Mouse (Mus musculus) CH12.LX (cell line): ENCODE results near the gene Ttc7. TPM values are rescaled to one million over a fixed set of nuclear protein-coding genes. Genes with fewer than 3 reads are reported as not detected.

Source experiments
- DNase-seq: peaks from one replicate; pipeline ENCODE4 v3.0.0-alpha.2; 2013; ENCODE audit errors: extremely low read depth
- H3K27ac ChIP-seq: 2 replicates; pipeline ENCODE4 v1.5.1; 2012; ENCODE audit warnings: low read depth, mild to moderate bottlenecking, control low read depth, moderate library complexity; ENCODE audit not compliant: insufficient read depth
- H3K27me3 ChIP-seq: replicated peaks from 2 replicates; pipeline ENCODE3; 2012; ENCODE audit warnings: inconsistent platforms
- H3K36me3 ChIP-seq, 2 experiments: replicated peaks in 1 of 2; 2 replicates each; pipeline versions ENCODE3 to v1.6.1; 2012; ENCODE audit warnings: inconsistent platforms in 1 of 2, low read length in 1 of 2, mild to moderate bottlenecking in 1 of 2, mixed read lengths in 1 of 2, moderate library complexity in 1 of 2; ENCODE audit not compliant: control insufficient read depth in 1 of 2, insufficient read depth in 1 of 2
- H3K4me1 ChIP-seq, 2 experiments: 2 replicates each; pipeline ENCODE4 v1.6.1; 2012; ENCODE audit warnings: inconsistent platforms in 1 of 2, moderate library complexity in 1 of 2; ENCODE audit not compliant: insufficient read depth in 2 of 2, control insufficient read depth in 1 of 2
- H3K4me2 ChIP-seq: 2 replicates; pipeline ENCODE4 v1.6.1; 2012; ENCODE audit warnings: low read depth, mild to moderate bottlenecking, control low read depth; ENCODE audit not compliant: poor library complexity, insufficient read depth, severe bottlenecking
- H3K4me3 ChIP-seq, 3 experiments: fragments of 150-350 bp in 1 of 3; sonication (generic) in 1 of 3; replicated peaks in 1 of 3; 2 replicates each; pipeline versions ENCODE3 to v1.5.1; 2011 to 2012; ENCODE audit warnings: low read depth in 2 of 3, low read length in 2 of 3, mild to moderate bottlenecking in 2 of 3, moderate library complexity in 2 of 3, control low read depth in 1 of 3, improper control_type of control experiment in 1 of 3, inconsistent platforms in 1 of 3, mixed read lengths in 1 of 3; ENCODE audit not compliant: poor library complexity in 1 of 3
- H3K79me2 ChIP-seq: replicated peaks from 2 replicates; pipeline ENCODE4 v1.6.1; 2012; ENCODE audit warnings: mild to moderate bottlenecking, moderate library complexity; ENCODE audit not compliant: control insufficient read depth, poor library complexity, insufficient read depth, severe bottlenecking; ENCODE audit errors: extremely low read depth
- H3K9ac ChIP-seq: 2 replicates; pipeline ENCODE4 v1.6.1; 2012; ENCODE audit warnings: low read depth, mild to moderate bottlenecking, control low read depth, moderate library complexity; ENCODE audit not compliant: insufficient read depth
- H3K9me3 ChIP-seq: replicated peaks from 2 replicates; pipeline ENCODE3; 2012; ENCODE audit warnings: low read length, inconsistent platforms, mixed read lengths
- CHD1 ChIP-seq: IDR thresholded peaks from 2 replicates; pipeline ENCODE4 v1.6.1; 2012; ENCODE audit warnings: low read depth, low read length, improper control_type of control experiment, inconsistent platforms
- E2F4 ChIP-seq: IDR thresholded peaks from 2 replicates; pipeline ENCODE4 v1.6.1; 2011; ENCODE audit warnings: low read depth, low read length, improper control_type of control experiment; ENCODE audit not compliant: insufficient replicate concordance
- ELF1 ChIP-seq: IDR thresholded peaks from 2 replicates; pipeline ENCODE4 v1.6.1; 2014; ENCODE audit warnings: low read depth, mild to moderate bottlenecking, inconsistent platforms, low read length, improper control_type of control experiment
- EP300 ChIP-seq: IDR thresholded peaks from 2 replicates; pipeline ENCODE4 v1.6.1; 2011; ENCODE audit warnings: low read length, improper control_type of control experiment
- ETS1 ChIP-seq: conservative IDR thresholded peaks from 2 replicates; pipeline ENCODE4 v1.6.1; 2012; ENCODE audit warnings: low read depth, mild to moderate bottlenecking, inconsistent platforms, low read length, improper control_type of control experiment, moderate library complexity
- GABPA ChIP-seq: IDR thresholded peaks from 2 replicates; pipeline ENCODE4 v1.6.1; 2012; ENCODE audit warnings: low read depth, low read length, improper control_type of control experiment, inconsistent platforms; ENCODE audit not compliant: insufficient replicate concordance
- HCFC1 ChIP-seq: IDR thresholded peaks from 2 replicates; pipeline ENCODE4 v1.6.1; 2012; ENCODE audit warnings: low read depth, mild to moderate bottlenecking, inconsistent platforms, low read length, improper control_type of control experiment
- IRF4 ChIP-seq: IDR thresholded peaks from 2 replicates; pipeline ENCODE4 v1.6.1; 2014; ENCODE audit warnings: low read depth, mild to moderate bottlenecking, inconsistent platforms, low read length, improper control_type of control experiment
- MAX ChIP-seq: IDR thresholded peaks from 2 replicates; pipeline ENCODE4 v1.6.1; 2011; ENCODE audit warnings: low read length, improper control_type of control experiment
- MEF2A ChIP-seq: IDR thresholded peaks from 2 replicates; pipeline ENCODE4 v1.6.1; 2014; ENCODE audit warnings: low read depth, mild to moderate bottlenecking, inconsistent platforms, low read length, improper control_type of control experiment, borderline replicate concordance
- MYC ChIP-seq: IDR thresholded peaks from 2 replicates; pipeline ENCODE4 v1.6.1; 2011; ENCODE audit warnings: low read depth, mild to moderate bottlenecking, improper control_type of control experiment, low read length
- NELFE ChIP-seq: IDR thresholded peaks from 2 replicates; pipeline ENCODE4 v1.6.1; 2011; ENCODE audit warnings: low read depth, low read length, improper control_type of control experiment
- NRF1 ChIP-seq: IDR thresholded peaks from 2 replicates; pipeline ENCODE4 v1.6.1; 2014; ENCODE audit warnings: low read depth, mild to moderate bottlenecking, inconsistent platforms, low read length, improper control_type of control experiment, moderate library complexity
- PAX5 ChIP-seq: IDR thresholded peaks from 2 replicates; pipeline ENCODE4 v1.6.1; 2012; ENCODE audit warnings: low read length, inconsistent platforms, mixed read lengths
- POLR2A ChIP-seq: IDR thresholded peaks from 2 replicates; pipeline ENCODE4 v1.6.1; 2011; ENCODE audit warnings: low read depth, mild to moderate bottlenecking, improper control_type of control experiment, low read length
- RCOR1 ChIP-seq: conservative IDR thresholded peaks from 2 replicates; pipeline ENCODE4 v1.6.1; 2012; ENCODE audit warnings: low read depth, mild to moderate bottlenecking, inconsistent platforms, low read length, improper control_type of control experiment
- SIN3A ChIP-seq: IDR thresholded peaks from 2 replicates; pipeline ENCODE4 v1.6.1; 2012; ENCODE audit warnings: low read length, improper control_type of control experiment, inconsistent platforms
- TBP ChIP-seq: conservative IDR thresholded peaks from 2 replicates; pipeline ENCODE4 v1.6.1; 2011; ENCODE audit warnings: low read depth, low read length, improper control_type of control experiment
- TCF12 ChIP-seq: IDR thresholded peaks from 2 replicates; pipeline ENCODE4 v1.6.1; 2014; ENCODE audit warnings: low read depth, mild to moderate bottlenecking, inconsistent platforms, low read length, improper control_type of control experiment
- USF1 ChIP-seq: IDR thresholded peaks from 2 replicates; pipeline ENCODE4 v1.6.1; 2014; ENCODE audit warnings: low read depth, mild to moderate bottlenecking, inconsistent platforms, low read length, improper control_type of control experiment
- ZC3H11A ChIP-seq: IDR thresholded peaks from 2 replicates; pipeline ENCODE4 v1.6.1; 2012; ENCODE audit warnings: low read depth, mild to moderate bottlenecking, inconsistent platforms, low read length, improper control_type of control experiment
- ZMIZ1 ChIP-seq: IDR thresholded peaks from 2 replicates; pipeline ENCODE4 v1.6.1; 2012; ENCODE audit warnings: low read depth, mild to moderate bottlenecking, inconsistent platforms, low read length, improper control_type of control experiment
- dilution Hi-C: fragments of 300-500 bp; cut with MboI; formaldehyde crosslinking; loops from 2 replicates; pipeline ENCODE4 v1.14.3; 2020; ENCODE audit warnings: low sequenced_read_pairs; ENCODE audit not compliant: extremely low pct_unique_long_range_greater_than_20kb, extremely low pct_ligation_motif_present
- in situ Hi-C: fragments of 300-500 bp; cut with MboI; formaldehyde crosslinking; loops from 3 replicates; pipeline ENCODE4 v1.14.3; 2019; ENCODE audit warnings: low sequenced_read_pairs, low pct_ligation_motif_present, low pct_unique_long_range_greater_than_20kb, mixed read lengths
- polyA plus RNA-seq: library from polyadenylated mRNA; unstranded; fragments of >175 nt; gene quantifications from 2 replicates; pipeline ENCODE4 v1.2.1, GENCODE M21; 2012; ENCODE audit warnings: low read depth; ENCODE audit not compliant: insufficient read length
- total RNA-seq, 2 experiments: library from RNA; depleted of rRNA; stranded (reverse); fragments of 300-350 nt in 1 of 2; fragments of >200 nt in 1 of 2; gene quantifications; 2 replicates each; pipeline ENCODE4 v1.2.3; 2012 to 2014

Ttc7 gene
- total and polyA plus RNA-seq, 3 experiments: 6.2 to 16.4 (median 12.8) TPM

GRCm38 (mm10) chr17:87287197-87287777, 4.6 kb downstream of the Ttc7 start:
- dilution Hi-C loops (no loop called here), in situ Hi-C loops (no loop called here)
- Histone ChIP-seq H3K27ac (no peak overlapping the region), H3K9ac (no peak overlapping the region), H3K36me3 (peaks cover 0 to 33% of the 10 kb centered on the region in 2 experiments), H3K9me3 (no peaks in the 10 kb centered on the region), H3K4me2 (no peak overlapping the region), H3K4me3 (no peak overlapping the region), H3K79me2 (no peaks in the 10 kb centered on the region), H3K4me1 (peaks cover 0 to 29% of the 10 kb centered on the region in 2 experiments; a peak in 3 of 4 replicates), H3K27me3 (no peaks in the 10 kb centered on the region)
- DNase-seq: no peak
- no peak for TF ChIP-seq TBP
- TF ChIP-seq NRF1: no peak
- TF ChIP-seq NELFE: no peak
- TF ChIP-seq MEF2A: no peak
- TF ChIP-seq PAX5: no peak
- TF ChIP-seq ZC3H11A: no peak
- no peak for TF ChIP-seq MYC
- TF ChIP-seq GABPA: no peak
- TF ChIP-seq HCFC1: no peak
- TF ChIP-seq IRF4: no peak
- no peak for TF ChIP-seq MAX
- TF ChIP-seq POLR2A: no peak
- TF ChIP-seq CHD1: no peak
- no peak for TF ChIP-seq ZMIZ1
- no peak for TF ChIP-seq USF1
- TF ChIP-seq EP300: no peak

GRCm38 (mm10) chr17:87288131-87288530, 5.4 kb downstream of the Ttc7 start:
- Histone ChIP-seq H3K4me3 (no peak overlapping the region), H3K79me2 (no peaks in the 10 kb centered on the region), H3K9me3 (no peaks in the 10 kb centered on the region), H3K27ac (no peak overlapping the region), H3K4me1 (peaks cover 0 to 29% of the 10 kb centered on the region in 2 experiments; a peak in 3 of 4 replicates), H3K36me3 (peaks cover 4 to 41% of the 10 kb centered on the region in 2 experiments), H3K27me3 (no peaks in the 10 kb centered on the region), H3K9ac (no peak overlapping the region), H3K4me2 (no peak overlapping the region)
- dilution Hi-C loops (no loop called here), in situ Hi-C loops (no loop called here)
- no peak for DNase-seq
- TF ChIP-seq TCF12 (no peak), SIN3A (no peak), ELF1 (no peak), IRF4 (no peak), E2F4 (no peak), POLR2A (no peak), USF1 (no peak), RCOR1 (no peak), HCFC1 (no peak), ETS1 (no peak)
